Mouse (Mus musculus) kidney, embryonic 16.5 days (tissue): ENCODE data around the gene Alk. TPM values are rescaled to one million over a fixed set of nuclear protein-coding genes. Genes with fewer than 3 reads are reported as not detected.
A peak's percentile ranks its signal among the peaks of the same experiment; 100 is the strongest.

Source experiments
- ATAC-seq: fragments of 200-750 bp; cut with Nextera tagmentation; 2 replicates; pipeline ENCODE4 v1.8.0; 2017; ENCODE audit warnings: moderate TSS enrichment; ENCODE audit not compliant: low FRiP score, low TSS enrichment
- H3K27ac ChIP-seq: fragments of 300-500 bp; sonication (generic); 2 replicates; pipeline ENCODE4 v1.5.1; 2014; ENCODE audit warnings: low read length
- H3K27me3 ChIP-seq: fragments of 300-500 bp; sonication (generic); 2 replicates; pipeline ENCODE4 v1.6.1; 2014; ENCODE audit warnings: low read length, control low read depth, mixed read lengths; ENCODE audit not compliant: insufficient read depth
- H3K36me3 ChIP-seq: fragments of 300-500 bp; sonication (generic); 2 replicates; pipeline ENCODE4 v1.6.1; 2014; ENCODE audit warnings: low read length, control low read depth, mixed read lengths; ENCODE audit not compliant: insufficient read depth
- H3K4me1 ChIP-seq: fragments of 300-500 bp; sonication (generic); 2 replicates; pipeline ENCODE4 v1.6.1; 2014; ENCODE audit warnings: low read length, control low read depth, mixed read lengths; ENCODE audit not compliant: insufficient read depth
- H3K4me2 ChIP-seq: fragments of 300-500 bp; sonication (generic); replicated peaks from 2 replicates; pipeline ENCODE4 v1.6.1; 2014; ENCODE audit warnings: low read depth, low read length
- H3K4me3 ChIP-seq: fragments of 300-500 bp; sonication (generic); 2 replicates; pipeline ENCODE4 v1.5.1; 2014; ENCODE audit warnings: mild to moderate bottlenecking, low read length
- H3K9ac ChIP-seq: fragments of 300-500 bp; sonication (generic); replicated peaks from 2 replicates; pipeline ENCODE4 v1.6.1; 2014; ENCODE audit warnings: low read length
- H3K9me3 ChIP-seq: fragments of 300-500 bp; sonication (generic); 2 replicates; pipeline ENCODE4 v1.6.1; 2016; ENCODE audit warnings: low read length, control low read depth
- whole genome bisulfite sequencing: fragments of 180-500 bp; shearing (Covaris S2); extraction: QIAGEN DNeasy Blood & Tissue Kit; methylation state at CpG from one replicate; pipeline ENCODE4 v1.1.7; 2014; 5-methylcytosine and 5-hydroxymethylcytosine counted together
- polyA plus RNA-seq: library from polyadenylated mRNA; unstranded; fragments of >200 nt; fragmentation: Nextera tagmentation; extraction: Ambion mirVana; gene quantifications from 2 replicates; pipeline ENCODE4 v1.2.1, GENCODE M21; 2015

Alk gene
- polyA plus RNA-seq, 1 experiment from 2014 or later: 0.19 TPM

GRCm38 (mm10) chr17:72038371-72038770, 566.1 kb downstream of the Alk start:
- WGBS: 93% methylated on average over 5 of the region's 5 CpGs
- no peak overlapping the region for H3K27ac ChIP-seq
- H3K4me2 ChIP-seq: no peak overlapping the region
- H3K9ac ChIP-seq: no peak overlapping the region
- H3K36me3 ChIP-seq: no peaks in the 10 kb centered on the region
- peaks cover 6% of the 10 kb centered on the region; the same call in 1 of the 2 replicates for H3K4me1 ChIP-seq
- H3K9me3 ChIP-seq: no peaks in the 10 kb centered on the region
- H3K4me3 ChIP-seq: no peak overlapping the region
- no peak for ATAC-seq
- H3K27me3 ChIP-seq: no peaks in the 10 kb centered on the region

GRCm38 (mm10) chr17:72030672-72031071, 573.8 kb downstream of the Alk start:
- no peak for ATAC-seq
- Histone ChIP-seq H3K4me3 (no peak overlapping the region), H3K27me3 (no peaks in the 10 kb centered on the region), H3K36me3 (no peaks in the 10 kb centered on the region), H3K4me1 (no peaks in the 10 kb centered on the region), H3K4me2 (no peak overlapping the region), H3K9me3 (no peaks in the 10 kb centered on the region), H3K9ac (no peak overlapping the region), H3K27ac (no peak overlapping the region)
- WGBS: 63% methylated on average over 7 of the region's 7 CpGs

- ATAC-seq: no peak
- H3K9ac ChIP-seq: no peak overlapping the region
- H3K27me3 ChIP-seq: no peaks in the 10 kb centered on the region
- WGBS: 76% methylated on average over 9 of the region's 9 CpGs
- no peaks in the 10 kb centered on the region for H3K36me3 ChIP-seq
- no peak overlapping the region for H3K27ac ChIP-seq
- H3K4me2 ChIP-seq: no peak overlapping the region
- H3K4me3 ChIP-seq: no peak overlapping the region
- peaks cover 5% of the 10 kb centered on the region; the same call in 1 of the 2 replicates for H3K4me1 ChIP-seq
- H3K9me3 ChIP-seq: no peaks in the 10 kb centered on the region
Observed at GRCm38 (mm10) chr17:72023323-72023722, 581.1 kb downstream of the Alk start.

- H3K4me1 ChIP-seq: peaks cover 5% of the 10 kb centered on the region; the same call in 1 of the 2 replicates
- H3K9ac ChIP-seq: no peak overlapping the region
- H3K4me3 ChIP-seq: no peak overlapping the region
- H3K36me3 ChIP-seq: no peaks in the 10 kb centered on the region
- peak; percentile 91 for ATAC-seq
- H3K4me2 ChIP-seq: no peak overlapping the region
- H3K27ac ChIP-seq: peak overlapping the region; percentile 62
- no peaks in the 10 kb centered on the region for H3K27me3 ChIP-seq
- 53% methylated on average over 10 of the region's 10 CpGs for WGBS
- no peaks in the 10 kb centered on the region for H3K9me3 ChIP-seq
Observed at GRCm38 (mm10) chr17:72021733-72022669, 582.4 kb downstream of the Alk start.

- H3K27me3 ChIP-seq: no peaks in the 10 kb centered on the region
Observed at GRCm38 (mm10) chr17:72017329-72017728, 587.1 kb downstream of the Alk start.

GRCm38 (mm10) chr17:72015253-72015652, 589.2 kb downstream of the Alk start:
- Histone ChIP-seq H3K9me3 (no peaks in the 10 kb centered on the region), H3K4me1 (0 out of 2 replicates have a peak, but pooled peaks cover 4% of the 10 kb centered on the region), H3K9ac (no peak overlapping the region), H3K4me3 (no peak overlapping the region), H3K36me3 (no peaks in the 10 kb centered on the region), H3K27ac (no peak overlapping the region), H3K27me3 (no peaks in the 10 kb centered on the region), H3K4me2 (no peak overlapping the region)
- ATAC-seq: no peak
- WGBS: 94% methylated on average over 3 of the region's 3 CpGs

More at GRCm38 (mm10) chr17:72017329-72017728, 587.1 kb downstream of the Alk start:
- Histone ChIP-seq H3K9ac (no peak overlapping the region), H3K9me3 (no peaks in the 10 kb centered on the region), H3K36me3 (no peaks in the 10 kb centered on the region), H3K4me1 (peaks cover 9% of the 10 kb centered on the region; the same call in 1 of the 2 replicates), H3K27ac (no peak overlapping the region), H3K4me3 (no peak overlapping the region), H3K4me2 (no peak overlapping the region)
- no peak for ATAC-seq

- no peak overlapping the region for H3K4me2 ChIP-seq
- no peak overlapping the region for H3K9ac ChIP-seq
- no peaks in the 10 kb centered on the region for H3K36me3 ChIP-seq
- H3K4me1 ChIP-seq: 0 out of 2 replicates have a peak, but pooled peaks cover 4% of the 10 kb centered on the region
- WGBS: 19% methylated on average over 9 of the region's 9 CpGs
- H3K9me3 ChIP-seq: no peaks in the 10 kb centered on the region
- no peaks in the 10 kb centered on the region for H3K27me3 ChIP-seq
- no peak overlapping the region for H3K27ac ChIP-seq
- no peak for ATAC-seq
- H3K4me3 ChIP-seq: no peak overlapping the region
Observed at GRCm38 (mm10) chr17:72012775-72013174, 591.7 kb downstream of the Alk start.

GRCm38 (mm10) chr17:72009836-72010235, 594.6 kb downstream of the Alk start:
- Histone ChIP-seq H3K27ac (no peak overlapping the region), H3K36me3 (no peaks in the 10 kb centered on the region), H3K4me2 (no peak overlapping the region), H3K4me3 (no peak overlapping the region), H3K4me1 (0 out of 2 replicates have a peak, but pooled peaks cover 4% of the 10 kb centered on the region), H3K9ac (no peak overlapping the region), H3K27me3 (no peaks in the 10 kb centered on the region), H3K9me3 (no peaks in the 10 kb centered on the region)
- no peak for ATAC-seq
- 95% methylated on average over 2 of the region's 2 CpGs for WGBS

- Histone ChIP-seq H3K4me1 (0 out of 2 replicates have a peak, but pooled peaks cover 4% of the 10 kb centered on the region), H3K9ac (no peak overlapping the region), H3K27ac (no peak overlapping the region), H3K27me3 (no peaks in the 10 kb centered on the region), H3K4me2 (no peak overlapping the region), H3K9me3 (no peaks in the 10 kb centered on the region), H3K4me3 (no peak overlapping the region), H3K36me3 (no peaks in the 10 kb centered on the region)
- WGBS: 69% methylated on average over 5 of the region's 5 CpGs
- no peak for ATAC-seq
Observed at GRCm38 (mm10) chr17:72008389-72008788, 596.0 kb downstream of the Alk start.

- no peaks in the 10 kb centered on the region for H3K27me3 ChIP-seq
- H3K9me3 ChIP-seq: no peaks in the 10 kb centered on the region
- no peak overlapping the region for H3K4me3 ChIP-seq
- 71% methylated on average over 6 of the region's 6 CpGs for WGBS
- H3K4me1 ChIP-seq: peaks cover 4% of the 10 kb centered on the region; the same call in 1 of the 2 replicates
- H3K27ac ChIP-seq: no peak overlapping the region
- H3K4me2 ChIP-seq: no peak overlapping the region
- no peaks in the 10 kb centered on the region for H3K36me3 ChIP-seq
- no peak for ATAC-seq
- H3K9ac ChIP-seq: no peak overlapping the region
Observed at GRCm38 (mm10) chr17:72005365-72005764, 599.1 kb downstream of the Alk start.
